Mouse (Mus musculus) CH12.LX (cell line): ENCODE measurements around the gene Nat9.

Source experiments
- CHD2 ChIP-seq: IDR thresholded peaks from 2 replicates; pipeline ENCODE4 v1.6.1; 2011; ENCODE audit warnings: low read length, improper control_type of control experiment
- CTCF ChIP-seq, 2 experiments: IDR thresholded peaks in 1 of 2; conservative IDR thresholded peaks in 1 of 2; 2 replicates each; pipeline ENCODE4 v1.5.1; 2011 to 2012; ENCODE audit warnings: low read depth in 2 of 2, low read length in 2 of 2, improper control_type of control experiment in 1 of 2, inconsistent platforms in 1 of 2, mild to moderate bottlenecking in 1 of 2, moderate library complexity in 1 of 2
- EP300 ChIP-seq: IDR thresholded peaks from 2 replicates; pipeline ENCODE4 v1.6.1; 2011; ENCODE audit warnings: low read length, improper control_type of control experiment
- MAX ChIP-seq: IDR thresholded peaks from 2 replicates; pipeline ENCODE4 v1.6.1; 2011; ENCODE audit warnings: low read length, improper control_type of control experiment
- NELFE ChIP-seq: IDR thresholded peaks from 2 replicates; pipeline ENCODE4 v1.6.1; 2011; ENCODE audit warnings: low read depth, low read length, improper control_type of control experiment
- TCF12 ChIP-seq: IDR thresholded peaks from 2 replicates; pipeline ENCODE4 v1.6.1; 2014; ENCODE audit warnings: low read depth, mild to moderate bottlenecking, inconsistent platforms, low read length, improper control_type of control experiment
- UBTF ChIP-seq: IDR thresholded peaks from 2 replicates; pipeline ENCODE4 v1.6.1; 2012; ENCODE audit warnings: low read depth, mild to moderate bottlenecking, inconsistent platforms, low read length, improper control_type of control experiment, moderate library complexity
- ZKSCAN1 ChIP-seq: IDR thresholded peaks from 2 replicates; pipeline ENCODE4 v1.6.1; 2012; ENCODE audit warnings: low read depth, inconsistent platforms, low read length, improper control_type of control experiment, borderline replicate concordance

DNA sequence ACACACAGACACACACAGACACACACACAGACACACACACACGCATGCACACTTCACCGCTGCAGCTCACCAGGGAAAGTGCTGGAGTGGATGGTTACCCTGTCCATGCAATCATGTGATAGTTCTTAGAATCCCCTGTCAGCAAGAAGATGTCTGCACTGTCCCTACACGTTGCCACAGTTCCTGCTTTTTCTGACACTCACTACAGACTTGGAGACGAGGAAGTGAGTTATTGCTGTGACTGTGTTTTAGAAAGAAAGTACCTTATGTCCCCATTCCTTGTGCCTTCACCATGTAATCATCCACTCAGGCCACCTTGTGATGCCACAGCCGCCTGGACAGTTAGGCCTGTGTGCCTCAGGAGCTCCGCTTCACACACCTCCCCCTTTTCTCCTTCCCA is 1.6 kb upstream of the Nat9 start:
- no peak for TF ChIP-seq CTCF (conservative IDR thresholded peaks at IDR 0.05 in 1 of 2, IDR thresholded peaks at IDR 0.05 in 1 of 2; ENCODE audit: low read depth in 2 of 2, low read length in 2 of 2)
- no peak for TF ChIP-seq NELFE
- TF ChIP-seq CHD2, result no peak
- no peak for TF ChIP-seq TCF12
- TF ChIP-seq EP300, result no peak
- TF ChIP-seq ZKSCAN1, result no peak
- TF ChIP-seq MAX, result no peak
- no peak for TF ChIP-seq UBTF
